Mouse (Mus musculus) cerebellum, adult 2 months (tissue): Measurements from ENCODE around the gene Pip4p1.

Experiments
- CTCF ChIP-seq: fragments of 200-500 bp; IDR thresholded peaks from 2 replicates; pipeline ENCODE4 v1.5.1; 2011; ENCODE audit warnings: low read depth, mild to moderate bottlenecking, control low read depth, low read length, moderate library complexity, borderline replicate concordance; ENCODE audit not compliant: insufficient read depth
- POLR2A ChIP-seq: fragments of 200-500 bp; IDR thresholded peaks from 2 replicates; pipeline ENCODE4 v1.6.1; 2011; ENCODE audit warnings: low read length, control low read depth, borderline replicate concordance; ENCODE audit not compliant: insufficient read depth

- TF ChIP-seq CTCF (no peak), POLR2A (no peak)
Measured at GRCm38 (mm10) chr14:50908126-50908525, 22.5 kb downstream of the Pip4p1 start.
